Mouse (Mus musculus) bone marrow, adult 2 months (tissue): ENCODE measurements around the gene Thoc2.

Experiments used
- CTCF ChIP-seq: fragments of 200-500 bp; IDR thresholded peaks from 2 replicates; pipeline ENCODE4 v1.5.1; 2011; ENCODE audit warnings: low read length, control low read depth; ENCODE audit not compliant: control insufficient read depth, insufficient read depth
- POLR2A ChIP-seq: fragments of 200-500 bp; IDR thresholded peaks from 2 replicates; pipeline ENCODE4 v1.6.1; 2011; ENCODE audit warnings: low read depth, mild to moderate bottlenecking, control low read depth, low read length, borderline replicate concordance; ENCODE audit not compliant: control insufficient read depth

DNA sequence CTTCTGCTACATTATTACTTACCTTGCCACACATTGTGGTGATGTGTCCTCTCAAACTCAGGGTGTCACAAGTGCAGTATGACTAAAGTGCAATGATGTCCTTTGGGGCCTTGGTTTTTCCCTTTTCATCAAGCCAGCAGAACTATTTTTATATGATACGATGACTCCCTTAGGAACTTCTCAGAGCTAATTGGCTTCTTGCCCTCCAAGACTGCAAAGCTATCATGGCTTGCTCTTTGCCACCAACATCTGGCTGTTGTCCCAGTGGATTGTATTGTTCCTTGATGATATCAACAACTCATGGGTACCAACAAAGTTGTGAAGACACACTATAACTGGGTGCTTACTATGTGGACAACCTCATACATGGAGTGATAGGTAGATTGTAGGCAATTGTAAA, at the start of gene Thoc2:
- TF ChIP-seq POLR2A (no peak), CTCF (no peak)
